Mouse (Mus musculus): ENCODE data around the gene Mia3. TPM values are rescaled to one million over a fixed set of nuclear protein-coding genes. Genes with fewer than 3 reads are reported as not detected.
A peak's percentile ranks its signal among the peaks of the same experiment; 100 is the strongest.

The Mia3 gene
- polyA plus RNA-seq, 1 experiment: 105 TPM

DNA sequence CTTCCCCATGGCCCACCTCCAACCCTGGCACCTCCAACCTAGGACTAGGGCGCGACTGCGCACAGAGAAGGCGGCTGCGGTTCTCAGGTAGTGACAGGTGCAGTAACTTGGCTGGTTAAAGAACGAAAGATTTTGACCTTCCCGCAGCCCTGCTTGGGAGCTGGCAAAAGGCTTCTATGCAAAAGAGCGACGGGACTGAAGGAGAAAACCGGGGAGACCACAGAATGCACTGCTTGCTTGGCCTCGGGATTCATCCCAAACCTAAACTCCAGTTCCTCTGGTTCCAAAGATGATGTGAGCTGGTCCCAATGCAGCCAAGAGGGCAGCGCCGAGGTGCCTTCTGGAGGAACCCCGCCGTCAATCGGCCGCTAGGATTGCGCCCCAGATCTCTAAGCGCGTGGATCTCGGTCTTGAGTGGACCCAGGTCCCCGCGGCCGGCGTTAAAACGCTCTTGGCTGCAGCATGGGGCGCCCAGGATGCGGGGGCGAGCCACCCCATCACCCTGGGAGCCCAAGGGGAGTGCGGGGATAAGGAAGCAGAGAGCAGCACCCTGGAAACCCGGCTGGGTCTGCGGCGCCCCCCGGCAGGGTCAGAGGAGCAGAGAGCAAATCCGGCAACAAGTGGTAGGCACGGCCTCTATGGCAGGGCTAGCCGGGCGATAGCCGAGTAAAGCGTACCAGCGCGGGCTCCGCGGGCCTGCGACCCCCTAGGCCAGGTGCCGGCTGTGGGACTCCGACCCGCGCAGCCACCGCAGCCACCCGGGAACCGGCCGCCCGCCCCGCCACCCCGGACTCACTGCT lies 552 bp downstream of the Mia3 start:
- DNase-seq: peak; percentile 11
- Histone ChIP-seq H3K4me3 (ENCODE audit: control insufficient read depth, insufficient read depth, low read length) (peak overlapping the region; percentile 87), H3K36me3 (ENCODE audit: control insufficient read depth, insufficient read depth, low read length) (peaks cover 16% of the 10 kb centered on the region), H3K27ac (ENCODE audit: control insufficient read depth, insufficient read depth, low read length) (no peak overlapping the region), H3K4me1 (replicated peaks; ENCODE audit: control insufficient read depth, insufficient read depth, low read length) (peaks cover 15% of the 10 kb centered on the region), H3K27me3 (ENCODE audit: control insufficient read depth, insufficient read depth, low read length) (no peaks in the 10 kb centered on the region)
- 6% methylated on average over 56 of the region's 56 CpGs for WGBS
- TF ChIP-seq POLR2A (IDR thresholded peaks at IDR 0.05; ENCODE audit: control insufficient read depth, extremely low read depth, insufficient read depth, low read length, poor library complexity): no peak
- peak; percentile 45; the same call in 1 of the 2 replicates for TF ChIP-seq CTCF (IDR thresholded peaks at IDR 0.05; ENCODE audit: borderline replicate concordance, control insufficient read depth, extremely low read depth, insufficient read depth, low read length, poor library complexity)

GRCm38 (mm10) chr1:183366361-183366760 lies 3.0 kb downstream of the Mia3 start:
- Histone ChIP-seq H3K27me3 (ENCODE audit: control insufficient read depth, insufficient read depth, low read length) (no peaks in the 10 kb centered on the region), H3K4me1 (replicated peaks; ENCODE audit: control insufficient read depth, insufficient read depth, low read length) (peaks cover 15% of the 10 kb centered on the region), H3K27ac (ENCODE audit: control insufficient read depth, insufficient read depth, low read length) (no peak overlapping the region), H3K4me3 (ENCODE audit: control insufficient read depth, insufficient read depth, low read length) (no peak overlapping the region), H3K36me3 (ENCODE audit: control insufficient read depth, insufficient read depth, low read length) (peaks cover 35% of the 10 kb centered on the region)
- 95% methylated on average over 5 of the region's 5 CpGs for WGBS
- TF ChIP-seq CTCF (IDR thresholded peaks at IDR 0.05; ENCODE audit: borderline replicate concordance, control insufficient read depth, extremely low read depth, insufficient read depth, low read length, poor library complexity): no peak
- TF ChIP-seq POLR2A (IDR thresholded peaks at IDR 0.05; ENCODE audit: control insufficient read depth, extremely low read depth, insufficient read depth, low read length, poor library complexity): no peak
- no peak for DNase-seq

DNA sequence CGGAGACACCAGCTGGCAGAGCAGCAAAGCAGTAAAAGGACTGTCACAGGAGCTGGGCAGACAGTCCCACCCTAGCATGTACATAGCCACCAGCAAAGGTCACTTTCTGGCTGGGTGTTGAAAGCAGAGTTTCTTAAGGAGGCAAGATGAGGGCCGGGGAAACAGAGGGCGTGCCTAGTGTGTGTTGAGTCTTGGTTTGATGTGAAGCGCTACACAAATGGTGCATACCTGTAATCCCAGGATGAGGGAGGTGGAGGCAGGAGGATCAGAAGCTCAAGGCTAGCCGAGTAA lies 5.8 kb downstream of the Mia3 start:
- peaks cover 7% of the 10 kb centered on the region for H3K4me1 ChIP-seq (replicated peaks; ENCODE audit: control insufficient read depth, insufficient read depth, low read length)
- TF ChIP-seq POLR2A (IDR thresholded peaks at IDR 0.05; ENCODE audit: control insufficient read depth, extremely low read depth, insufficient read depth, low read length, poor library complexity) (no peak), CTCF (IDR thresholded peaks at IDR 0.05; ENCODE audit: borderline replicate concordance, control insufficient read depth, extremely low read depth, insufficient read depth, low read length, poor library complexity) (no peak)
- no peaks in the 10 kb centered on the region for H3K27me3 ChIP-seq (ENCODE audit: control insufficient read depth, insufficient read depth, low read length)
- no peak overlapping the region for H3K4me3 ChIP-seq (ENCODE audit: control insufficient read depth, insufficient read depth, low read length)
- no peak for DNase-seq
- H3K36me3 ChIP-seq (ENCODE audit: control insufficient read depth, insufficient read depth, low read length): peaks cover 53% of the 10 kb centered on the region
- 94% methylated on average over 5 of the region's 5 CpGs for WGBS
- H3K27ac ChIP-seq (ENCODE audit: control insufficient read depth, insufficient read depth, low read length): no peak overlapping the region

GRCm38 (mm10) chr1:183362729-183363576 lies 6.4 kb downstream of the Mia3 start:
- no peak overlapping the region for H3K27ac ChIP-seq (ENCODE audit: control insufficient read depth, insufficient read depth, low read length)
- H3K27me3 ChIP-seq (ENCODE audit: control insufficient read depth, insufficient read depth, low read length): no peaks in the 10 kb centered on the region
- peaks cover 59% of the 10 kb centered on the region for H3K36me3 ChIP-seq (ENCODE audit: control insufficient read depth, insufficient read depth, low read length)
- no peak for DNase-seq
- peaks cover 4% of the 10 kb centered on the region for H3K4me1 ChIP-seq (replicated peaks; ENCODE audit: control insufficient read depth, insufficient read depth, low read length)
- WGBS: 96% methylated on average over 14 of the region's 14 CpGs
- TF ChIP-seq POLR2A (IDR thresholded peaks at IDR 0.05; ENCODE audit: control insufficient read depth, extremely low read depth, insufficient read depth, low read length, poor library complexity) (no peak), CTCF (IDR thresholded peaks at IDR 0.05; ENCODE audit: borderline replicate concordance, control insufficient read depth, extremely low read depth, insufficient read depth, low read length, poor library complexity) (no peak)
- H3K4me3 ChIP-seq (ENCODE audit: control insufficient read depth, insufficient read depth, low read length): no peak overlapping the region

DNA sequence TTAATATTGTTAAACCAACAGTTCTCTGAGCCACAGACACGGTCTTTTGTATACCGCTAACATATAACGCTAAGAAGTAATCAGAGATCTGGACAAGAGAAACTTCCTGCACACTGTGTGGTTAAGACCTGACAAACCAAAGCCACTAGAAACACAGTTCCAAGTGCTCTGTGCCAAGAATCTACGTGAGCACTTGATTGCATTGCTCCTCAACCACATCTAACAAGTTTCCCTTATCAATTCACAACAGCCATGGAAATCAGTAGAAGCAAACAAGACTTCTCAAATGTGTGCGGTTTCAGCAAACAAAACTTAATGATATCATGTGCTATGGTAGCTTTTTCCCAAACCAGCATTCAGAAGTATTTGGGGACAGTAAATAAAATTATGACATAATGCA lies 7.1 kb downstream of the Mia3 start:
- WGBS: 43% methylated on average over 5 of the region's 5 CpGs
- TF ChIP-seq CTCF (IDR thresholded peaks at IDR 0.05; ENCODE audit: borderline replicate concordance, control insufficient read depth, extremely low read depth, insufficient read depth, low read length, poor library complexity) (no peak), POLR2A (IDR thresholded peaks at IDR 0.05; ENCODE audit: control insufficient read depth, extremely low read depth, insufficient read depth, low read length, poor library complexity) (no peak)
- DNase-seq: no peak
- Histone ChIP-seq H3K27me3 (ENCODE audit: control insufficient read depth, insufficient read depth, low read length) (no peaks in the 10 kb centered on the region), H3K4me1 (replicated peaks; ENCODE audit: control insufficient read depth, insufficient read depth, low read length) (no peaks in the 10 kb centered on the region), H3K36me3 (ENCODE audit: control insufficient read depth, insufficient read depth, low read length) (peaks cover 66% of the 10 kb centered on the region), H3K4me3 (ENCODE audit: control insufficient read depth, insufficient read depth, low read length) (no peak overlapping the region), H3K27ac (ENCODE audit: control insufficient read depth, insufficient read depth, low read length) (no peak overlapping the region)

DNA sequence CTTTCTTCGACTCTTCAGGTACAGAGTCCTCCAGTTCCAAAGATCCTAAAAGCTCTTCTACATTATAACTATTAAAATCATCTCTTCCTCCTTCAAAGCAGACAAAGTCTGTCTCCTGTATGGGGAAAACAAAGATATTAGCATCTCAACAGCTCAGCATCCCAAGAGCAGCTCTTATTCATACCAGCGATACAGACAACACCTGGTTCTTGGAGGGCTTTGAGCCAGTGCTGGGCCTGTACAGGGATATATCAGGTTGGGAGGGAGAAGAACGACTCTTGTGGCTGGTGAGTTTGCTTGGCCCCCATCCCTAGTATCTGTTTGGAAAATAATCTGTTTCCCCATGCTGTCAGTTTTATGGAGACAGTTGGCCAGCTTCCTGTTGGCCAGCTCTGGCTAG lies 10.5 kb downstream of the Mia3 start:
- H3K27me3 ChIP-seq (ENCODE audit: control insufficient read depth, insufficient read depth, low read length): no peaks in the 10 kb centered on the region
- H3K4me1 ChIP-seq (replicated peaks; ENCODE audit: control insufficient read depth, insufficient read depth, low read length): no peaks in the 10 kb centered on the region
- peaks cover 67% of the 10 kb centered on the region for H3K36me3 ChIP-seq (ENCODE audit: control insufficient read depth, insufficient read depth, low read length)
- H3K4me3 ChIP-seq (ENCODE audit: control insufficient read depth, insufficient read depth, low read length): no peak overlapping the region
- WGBS: 95% methylated on average over 3 of the region's 3 CpGs
- H3K27ac ChIP-seq (ENCODE audit: control insufficient read depth, insufficient read depth, low read length): no peak overlapping the region
- DNase-seq: no peak
- no peak for TF ChIP-seq CTCF (IDR thresholded peaks at IDR 0.05; ENCODE audit: borderline replicate concordance, control insufficient read depth, extremely low read depth, insufficient read depth, low read length, poor library complexity)
- no peak for TF ChIP-seq POLR2A (IDR thresholded peaks at IDR 0.05; ENCODE audit: control insufficient read depth, extremely low read depth, insufficient read depth, low read length, poor library complexity)
